Mouse (Mus musculus) liver, embryonic 16.5 days (tissue): ENCODE measurements around the gene Zyg11b. TPM values are rescaled to one million over a fixed set of nuclear protein-coding genes. Genes with fewer than 3 reads are reported as not detected.

ENCODE experiments used
- ATAC-seq: fragments of 200-750 bp; cut with Nextera tagmentation; 2 replicates; pipeline ENCODE4 v1.8.0; 2017; ENCODE audit warnings: low read depth, mild to moderate bottlenecking, moderate number of reproducible peaks, moderate library complexity
- H3K27ac ChIP-seq: fragments of 300-500 bp; sonication (generic); 2 replicates; pipeline ENCODE4 v1.5.1; 2014; ENCODE audit warnings: mild to moderate bottlenecking, low read length
- H3K27me3 ChIP-seq: fragments of 300-500 bp; sonication (generic); 2 replicates; pipeline ENCODE4 v1.6.1; 2014; ENCODE audit warnings: low read depth, low read length, mixed read lengths; ENCODE audit not compliant: control insufficient read depth, insufficient read depth
- H3K36me3 ChIP-seq: fragments of 300-500 bp; sonication (generic); 2 replicates; pipeline ENCODE4 v1.6.1; 2014; ENCODE audit warnings: mild to moderate bottlenecking; ENCODE audit not compliant: control insufficient read depth, insufficient read depth
- H3K4me1 ChIP-seq: fragments of 300-500 bp; sonication (generic); 2 replicates; pipeline ENCODE4 v1.6.1; 2014; ENCODE audit warnings: low read depth, low read length, mixed read lengths; ENCODE audit not compliant: control insufficient read depth
- H3K4me2 ChIP-seq: fragments of 300-500 bp; sonication (generic); 2 replicates; pipeline ENCODE4 v1.6.1; 2014; ENCODE audit warnings: low read depth, low read length, mixed read lengths
- H3K4me3 ChIP-seq: fragments of 300-500 bp; sonication (generic); 2 replicates; pipeline ENCODE4 v1.5.1; 2014; ENCODE audit warnings: low read depth, mild to moderate bottlenecking, low read length
- H3K9ac ChIP-seq: fragments of 300-500 bp; sonication (generic); 2 replicates; pipeline ENCODE4 v1.6.1; 2014; ENCODE audit warnings: low read depth, low read length
- H3K9me3 ChIP-seq: fragments of 300-500 bp; sonication (generic); replicated peaks from 2 replicates; pipeline ENCODE4 v1.6.1; 2016; ENCODE audit warnings: low read length; ENCODE audit not compliant: control insufficient read depth
- WGBS: fragments of 180-500 bp; shearing (Covaris S2); extraction: QIAGEN DNeasy Blood & Tissue Kit; methylation state at CpG from one replicate; pipeline ENCODE4 v1.1.7; 2014; ENCODE audit not compliant: insufficient replicate concordance; 5-methylcytosine and 5-hydroxymethylcytosine counted together
- polyA plus RNA-seq: library from polyadenylated mRNA; unstranded; fragments of >200 nt; fragmentation: Nextera tagmentation; extraction: Ambion mirVana; gene quantifications from 2 replicates; pipeline ENCODE4 v1.2.1, GENCODE M21; 2015

The Zyg11b gene
- 2.3 and 3.1 TPM in 2 replicates for polyA plus RNA-seq

- under 1% methylated on average over 38 of the region's 58 CpGs for WGBS
- peak; percentile 93 for ATAC-seq
- Histone ChIP-seq H3K4me2 (peak within 1 kb of the TSS; percentile 96), H3K4me3 (peak within 1 kb of the TSS; percentile 84), H3K9ac (peak within 1 kb of the TSS; percentile 89), H3K27me3 (no peaks in the 10 kb centered on the region), H3K27ac (peak within 1 kb of the TSS; percentile 77), H3K4me1 (peaks cover 10% of the 10 kb centered on the region), H3K9me3 (no peaks in the 10 kb centered on the region), H3K36me3 (no peaks in the 10 kb centered on the region)
Observed at GRCm38 (mm10) chr4:108300670-108301373, at the start of gene Zyg11b. Zyg11b (minus strand) TSS chr4:108301096.

GRCm38 (mm10) chr4:108349836-108350547 is 49.1 kb upstream of the Zyg11b start:
- ATAC-seq: no peak
- Histone ChIP-seq H3K27me3 (no peaks in the 10 kb centered on the region), H3K4me3 (no peak overlapping the region), H3K27ac (no peak overlapping the region), H3K4me1 (peaks cover 17% of the 10 kb centered on the region), H3K9me3 (no peaks in the 10 kb centered on the region), H3K9ac (no peak overlapping the region), H3K4me2 (no peak overlapping the region), H3K36me3 (no peaks in the 10 kb centered on the region)
- 11% methylated on average over 8 of the region's 8 CpGs for WGBS

- Histone ChIP-seq H3K4me2 (no peak overlapping the region), H3K4me1 (peaks cover 17% of the 10 kb centered on the region), H3K27ac (peak overlapping the region; percentile 65), H3K27me3 (no peaks in the 10 kb centered on the region), H3K9ac (no peak overlapping the region), H3K9me3 (no peaks in the 10 kb centered on the region), H3K4me3 (no peak overlapping the region), H3K36me3 (no peaks in the 10 kb centered on the region)
- ATAC-seq: peak; percentile 43
- WGBS: 65% methylated on average over 3 of the region's 3 CpGs
Observed at GRCm38 (mm10) chr4:108349064-108349463, 48.2 kb upstream of the Zyg11b start.

- no peak overlapping the region for H3K4me3 ChIP-seq
Observed at GRCm38 (mm10) chr4:108348256-108348875, 47.5 kb upstream of the Zyg11b start.

GRCm38 (mm10) chr4:108347111-108347510 is 46.2 kb upstream of the Zyg11b start:
- H3K4me1 ChIP-seq: peaks cover 17% of the 10 kb centered on the region
- H3K27me3 ChIP-seq: no peaks in the 10 kb centered on the region
- no peaks in the 10 kb centered on the region for H3K36me3 ChIP-seq
- H3K9ac ChIP-seq: no peak overlapping the region
- no peaks in the 10 kb centered on the region for H3K9me3 ChIP-seq
- H3K4me3 ChIP-seq: no peak overlapping the region
- H3K27ac ChIP-seq: no peak overlapping the region
- no peak overlapping the region for H3K4me2 ChIP-seq
- ATAC-seq: no peak
- 64% methylated on average over 5 of the region's 5 CpGs for WGBS

More at GRCm38 (mm10) chr4:108348256-108348875, 47.5 kb upstream of the Zyg11b start:
- peak overlapping the region; percentile 56; the same call in 1 of the 2 replicates for H3K27ac ChIP-seq
- ATAC-seq: peak; percentile 30
- H3K4me1 ChIP-seq: peaks cover 17% of the 10 kb centered on the region
- no peak overlapping the region for H3K9ac ChIP-seq
- H3K36me3 ChIP-seq: no peaks in the 10 kb centered on the region
- H3K4me2 ChIP-seq: no peak overlapping the region
- H3K9me3 ChIP-seq: no peaks in the 10 kb centered on the region
- 29% methylated on average over 5 of the region's 5 CpGs for WGBS
- H3K27me3 ChIP-seq: no peaks in the 10 kb centered on the region

GRCm38 (mm10) chr4:108345826-108346225 is 44.9 kb upstream of the Zyg11b start:
- no peaks in the 10 kb centered on the region for H3K27me3 ChIP-seq
- WGBS: 60% methylated on average over 5 of the region's 5 CpGs
- H3K4me1 ChIP-seq: peaks cover 14% of the 10 kb centered on the region
- no peak overlapping the region for H3K27ac ChIP-seq
- H3K4me2 ChIP-seq: no peak overlapping the region
- no peak overlapping the region for H3K9ac ChIP-seq
- no peak overlapping the region for H3K4me3 ChIP-seq
- no peaks in the 10 kb centered on the region for H3K36me3 ChIP-seq
- no peak for ATAC-seq
- H3K9me3 ChIP-seq: no peaks in the 10 kb centered on the region

- Histone ChIP-seq H3K9ac (no peak overlapping the region), H3K27ac (no peak overlapping the region), H3K4me2 (no peak overlapping the region), H3K4me3 (no peak overlapping the region), H3K36me3 (no peaks in the 10 kb centered on the region), H3K4me1 (peaks cover 10% of the 10 kb centered on the region), H3K9me3 (no peaks in the 10 kb centered on the region), H3K27me3 (no peaks in the 10 kb centered on the region)
- WGBS: 54% methylated on average over 7 of the region's 7 CpGs
- ATAC-seq: no peak
Observed at GRCm38 (mm10) chr4:108344631-108345083, 43.8 kb upstream of the Zyg11b start.

- 22% methylated on average over 4 of the region's 4 CpGs for WGBS
- Histone ChIP-seq H3K9me3 (no peaks in the 10 kb centered on the region), H3K36me3 (0 out of 2 replicates have a peak, but pooled peaks cover 4% of the 10 kb centered on the region), H3K4me1 (peaks cover 3% of the 10 kb centered on the region), H3K9ac (no peak overlapping the region), H3K27me3 (no peaks in the 10 kb centered on the region), H3K4me2 (no peak overlapping the region), H3K4me3 (no peak overlapping the region), H3K27ac (no peak overlapping the region)
- peak; percentile 39; the same call in 1 of the 2 replicates for ATAC-seq
Observed at GRCm38 (mm10) chr4:108339277-108339690, 38.4 kb upstream of the Zyg11b start.
